Mouse (Mus musculus): Measurements from ENCODE around the gene Patz1.

Patz1 gene

GRCm38 (mm10) chr11:3352990-3353585 lies 64.4 kb downstream of the Patz1 start:
- DNase-seq (ENCODE audit: low spot score in 2 of 2), result no peak
